Mouse (Mus musculus) limb, embryonic 11.5 days (tissue): ENCODE data around the gene Slc38a3. TPM values are rescaled to one million over a fixed set of nuclear protein-coding genes. Genes with fewer than 3 reads are reported as not detected.
"Not testable (repeated sequence)": the region's sequence is repeated elsewhere in the genome, so short reads cannot be mapped to it uniquely, and the experiment has no call there.

ENCODE experiments used
- ATAC-seq: fragments of 200-750 bp; cut with Nextera tagmentation; 2 replicates; pipeline ENCODE4 v1.8.0; 2017; ENCODE audit warnings: low read depth; ENCODE audit not compliant: insufficient number of reproducible peaks, low FRiP score, low TSS enrichment
- DNase-seq: peaks from one replicate; pipeline ENCODE4 v3.0.0-alpha.2; 2015; ENCODE audit warnings: low spot score
- H3K27ac ChIP-seq: fragments of 300-500 bp; sonication (generic); replicated peaks from 2 replicates; pipeline ENCODE4 v1.5.1; 2014; ENCODE audit warnings: low read depth, mild to moderate bottlenecking, low read length
- H3K27me3 ChIP-seq: fragments of 300-500 bp; sonication (generic); 2 replicates; pipeline ENCODE4 v1.6.1; 2014; ENCODE audit warnings: mild to moderate bottlenecking, low read length, mixed read lengths; ENCODE audit not compliant: control insufficient read depth, insufficient read depth
- H3K36me3 ChIP-seq: fragments of 300-500 bp; sonication (generic); 2 replicates; pipeline ENCODE4 v1.6.1; 2014; ENCODE audit warnings: mild to moderate bottlenecking, low read length, moderate library complexity, mixed read lengths; ENCODE audit not compliant: control insufficient read depth, insufficient read depth
- H3K4me1 ChIP-seq: fragments of 300-500 bp; sonication (generic); 2 replicates; pipeline ENCODE4 v1.6.1; 2014; ENCODE audit warnings: low read length, mixed read lengths; ENCODE audit not compliant: control insufficient read depth, insufficient read depth
- H3K4me2 ChIP-seq: fragments of 300-500 bp; sonication (generic); 2 replicates; pipeline ENCODE4 v1.6.1; 2014; ENCODE audit warnings: low read depth, mild to moderate bottlenecking, moderate library complexity; ENCODE audit not compliant: severe bottlenecking
- H3K4me3 ChIP-seq: fragments of 300-500 bp; sonication (generic); 2 replicates; pipeline ENCODE4 v1.5.1; 2014; ENCODE audit warnings: low read depth, low read length
- H3K9ac ChIP-seq: fragments of 300-500 bp; sonication (generic); 2 replicates; pipeline ENCODE4 v1.6.1; 2014; ENCODE audit warnings: mild to moderate bottlenecking, low read length
- H3K9me3 ChIP-seq: fragments of 300-500 bp; sonication (generic); 2 replicates; pipeline ENCODE4 v1.6.1; 2016; ENCODE audit warnings: low read length; ENCODE audit not compliant: control insufficient read depth
- WGBS: fragments of 180-500 bp; shearing (Covaris S2); extraction: QIAGEN DNeasy Blood & Tissue Kit; methylation state at CpG from one replicate; pipeline ENCODE4 v1.1.7; 2014; 5-methylcytosine and 5-hydroxymethylcytosine counted together
- polyA plus RNA-seq: library from polyadenylated mRNA; unstranded; fragments of >200 nt; fragmentation: Nextera tagmentation; extraction: Ambion mirVana; gene quantifications from 2 replicates; pipeline ENCODE4 v1.2.1, GENCODE M21; 2014

The Slc38a3 gene
- polyA plus RNA-seq, 1 experiment from 2014 or later = 3.4 TPM

- no peaks in the 10 kb centered on the region for H3K4me1 ChIP-seq
- H3K4me2 ChIP-seq = no peak overlapping the region
- H3K4me3 ChIP-seq = no peak overlapping the region
- ATAC-seq = no peak
- H3K36me3 ChIP-seq = peaks cover 31% of the 10 kb centered on the region
- no peak overlapping the region for H3K9ac ChIP-seq
- no peak for DNase-seq
- 86% methylated on average over 8 of the region's 8 CpGs for WGBS
- H3K27me3 ChIP-seq = no peaks in the 10 kb centered on the region
- H3K9me3 ChIP-seq = no peaks in the 10 kb centered on the region
- H3K27ac ChIP-seq = no peak overlapping the region
Measured at GRCm38 (mm10) chr9:107690391-107690790, 21.1 kb upstream of the Slc38a3 start.

DNA sequence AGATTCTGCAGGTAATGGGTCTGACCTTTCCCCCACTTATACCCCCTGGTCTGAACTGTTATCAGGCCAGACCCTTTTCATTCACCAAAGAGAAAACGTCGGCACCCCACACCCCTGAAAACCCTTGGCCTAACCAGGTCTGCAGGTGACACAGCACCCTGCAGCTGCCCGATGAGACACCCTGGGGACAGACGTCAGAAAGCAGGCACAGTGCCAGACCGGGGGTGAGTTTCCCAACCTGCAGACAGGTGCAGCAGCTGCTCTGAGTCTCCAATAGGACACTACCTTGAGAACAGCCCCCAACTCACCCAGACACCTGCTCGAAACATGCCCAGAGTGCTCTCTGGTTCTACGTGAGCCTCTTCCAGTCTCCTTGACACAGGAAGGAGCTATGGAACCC is 19.6 kb upstream of the Slc38a3 start:
- H3K4me3 ChIP-seq = no peak overlapping the region
- H3K27ac ChIP-seq = no peak overlapping the region
- peaks cover 31% of the 10 kb centered on the region for H3K36me3 ChIP-seq
- WGBS = 77% methylated on average over 7 of the region's 7 CpGs
- H3K4me1 ChIP-seq = no peaks in the 10 kb centered on the region
- H3K4me2 ChIP-seq = no peak overlapping the region
- no peak for DNase-seq
- no peak for ATAC-seq
- no peaks in the 10 kb centered on the region for H3K27me3 ChIP-seq
- no peak overlapping the region for H3K9ac ChIP-seq
- H3K9me3 ChIP-seq = no peaks in the 10 kb centered on the region

DNA sequence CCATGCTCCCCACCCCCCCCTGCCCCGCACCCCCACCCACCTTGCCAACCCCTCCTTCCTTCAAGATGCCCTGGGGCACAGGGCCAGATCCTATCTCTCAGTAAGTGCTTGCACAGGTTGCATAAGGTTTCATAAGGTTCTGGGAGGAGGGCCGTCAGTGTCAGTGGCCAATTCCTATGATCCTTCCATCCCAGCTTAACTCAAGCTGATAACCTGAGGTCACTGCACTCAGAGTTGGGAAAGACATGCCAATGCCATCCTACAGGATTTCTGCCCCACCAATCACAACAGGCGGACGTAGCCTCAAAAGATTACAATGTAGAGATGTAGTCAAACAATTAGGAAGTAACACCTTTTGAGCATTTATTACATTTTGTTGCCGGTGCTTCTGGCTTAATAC is 19.1 kb upstream of the Slc38a3 start:
- H3K4me2 ChIP-seq = no peak overlapping the region
- H3K9ac ChIP-seq = no peak overlapping the region
- H3K27me3 ChIP-seq = no peaks in the 10 kb centered on the region
- H3K27ac ChIP-seq = no peak overlapping the region
- no peak for ATAC-seq
- peaks cover 33% of the 10 kb centered on the region for H3K36me3 ChIP-seq
- no peak overlapping the region for H3K4me3 ChIP-seq
- WGBS = 90% methylated on average over 5 of the region's 5 CpGs
- no peaks in the 10 kb centered on the region for H3K4me1 ChIP-seq
- no peaks in the 10 kb centered on the region for H3K9me3 ChIP-seq
- no peak for DNase-seq

DNA sequence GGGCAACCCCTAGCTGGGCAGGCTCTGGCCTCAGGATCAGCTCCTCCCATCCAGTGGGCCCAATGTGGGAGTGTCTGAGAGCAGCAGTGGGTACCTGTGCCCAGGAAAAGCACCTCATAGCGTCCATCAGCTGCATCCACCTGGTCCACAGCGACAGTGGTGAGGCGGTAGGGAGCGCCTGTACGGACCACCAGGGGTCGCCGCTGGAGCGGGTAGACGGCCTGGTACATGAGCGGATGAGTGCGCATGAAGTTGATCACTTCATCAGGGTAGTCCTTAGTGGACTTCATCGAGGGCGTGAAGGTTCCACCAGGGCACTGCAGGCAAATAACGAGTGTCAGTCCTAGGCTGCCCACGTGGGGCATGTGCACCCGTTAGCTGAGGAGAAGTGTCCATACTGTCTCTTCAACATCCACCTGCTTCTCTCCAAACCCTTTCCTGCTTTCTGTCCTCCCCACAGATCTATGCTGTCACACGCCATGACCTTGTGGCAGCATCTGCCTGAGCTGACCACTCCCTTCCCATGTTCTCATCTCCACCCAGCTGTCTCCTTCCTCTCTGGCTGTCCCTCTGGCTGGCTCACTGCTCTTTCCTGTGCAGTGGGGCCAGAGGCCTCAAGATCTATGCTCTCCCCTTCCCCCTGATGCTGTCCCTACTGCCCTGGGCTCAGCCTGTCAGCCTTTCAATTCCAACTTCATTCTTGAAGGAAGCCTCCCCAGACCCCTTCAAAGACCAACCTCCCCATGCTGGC is 16.1 kb upstream of the Slc38a3 start:
- no peak for ATAC-seq
- 36% methylated on average over 17 of the region's 17 CpGs for WGBS
- no peaks in the 10 kb centered on the region for H3K4me1 ChIP-seq
- H3K36me3 ChIP-seq = peaks cover 28% of the 10 kb centered on the region
- H3K9ac ChIP-seq = no peak overlapping the region
- H3K4me3 ChIP-seq = no peak overlapping the region
- H3K4me2 ChIP-seq = no peak overlapping the region
- DNase-seq = peak; percentile 81
- H3K27ac ChIP-seq = no peak overlapping the region
- no peaks in the 10 kb centered on the region for H3K9me3 ChIP-seq
- H3K27me3 ChIP-seq = no peaks in the 10 kb centered on the region

GRCm38 (mm10) chr9:107682405-107682804 is 13.1 kb upstream of the Slc38a3 start:
- peaks cover 20% of the 10 kb centered on the region for H3K36me3 ChIP-seq
- no peaks in the 10 kb centered on the region for H3K4me1 ChIP-seq
- H3K9ac ChIP-seq = no peak overlapping the region
- DNase-seq (no peak), ATAC-seq (no peak)
- H3K4me3 ChIP-seq = no peak overlapping the region
- 86% methylated on average over 20 of the region's 20 CpGs for WGBS
- H3K27me3 ChIP-seq = peaks cover 2% of the 10 kb centered on the region
- H3K4me2 ChIP-seq = no peak overlapping the region
- no peak overlapping the region for H3K27ac ChIP-seq
- no peaks in the 10 kb centered on the region for H3K9me3 ChIP-seq

GRCm38 (mm10) chr9:107679501-107679900 is 10.2 kb upstream of the Slc38a3 start, which contains the start of gene Gnat1:
Gnat1 (minus strand) TSS chr9:107679712.
- Histone ChIP-seq H3K9me3 (no peaks in the 10 kb centered on the region), H3K4me2 (no peak within 1 kb of the TSS), H3K27me3 (peaks cover 17% of the 10 kb centered on the region), H3K4me1 (0 out of 2 replicates have a peak, but pooled peaks cover 3% of the 10 kb centered on the region), H3K4me3 (no peak within 1 kb of the TSS), H3K36me3 (peaks cover 12% of the 10 kb centered on the region), H3K9ac (no peak within 1 kb of the TSS; the same call in 1 of the 2 replicates), H3K27ac (no peak within 1 kb of the TSS)
- WGBS = 43% methylated on average over 5 of the region's 5 CpGs
- ATAC-seq (no peak), DNase-seq (no peak)

DNA sequence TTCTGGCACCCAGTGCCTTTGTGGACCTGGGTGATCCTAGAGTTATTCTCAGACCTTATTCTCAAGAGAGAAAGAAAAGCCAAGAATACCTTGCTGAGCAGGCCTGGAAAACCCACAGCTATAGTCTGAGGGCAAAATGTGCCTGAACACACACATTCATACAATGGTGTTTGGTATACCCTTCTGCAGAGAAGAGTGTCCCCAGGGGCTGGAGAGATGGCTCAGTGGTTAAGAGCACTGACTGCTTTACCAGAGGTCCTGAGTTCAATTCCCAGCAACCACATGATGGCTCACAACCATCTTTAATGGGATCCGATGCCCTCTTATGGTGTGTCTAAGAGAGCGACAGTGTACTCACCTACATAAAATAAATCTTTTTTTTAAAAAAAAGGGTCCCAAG is 9.5 kb upstream of the Slc38a3 start:
- H3K27me3 ChIP-seq = peaks cover 17% of the 10 kb centered on the region
- no peak overlapping the region for H3K4me2 ChIP-seq
- no peak overlapping the region for H3K4me3 ChIP-seq
- H3K4me1 ChIP-seq = 0 out of 2 replicates have a peak, but pooled peaks cover 3% of the 10 kb centered on the region
- peaks cover 12% of the 10 kb centered on the region for H3K36me3 ChIP-seq
- no peak overlapping the region for H3K27ac ChIP-seq
- no peak overlapping the region for H3K9ac ChIP-seq
- DNase-seq (no peak), ATAC-seq (no peak)
- H3K9me3 ChIP-seq = no peaks in the 10 kb centered on the region
- WGBS = 95% methylated on average over 2 of the region's 2 CpGs

DNA sequence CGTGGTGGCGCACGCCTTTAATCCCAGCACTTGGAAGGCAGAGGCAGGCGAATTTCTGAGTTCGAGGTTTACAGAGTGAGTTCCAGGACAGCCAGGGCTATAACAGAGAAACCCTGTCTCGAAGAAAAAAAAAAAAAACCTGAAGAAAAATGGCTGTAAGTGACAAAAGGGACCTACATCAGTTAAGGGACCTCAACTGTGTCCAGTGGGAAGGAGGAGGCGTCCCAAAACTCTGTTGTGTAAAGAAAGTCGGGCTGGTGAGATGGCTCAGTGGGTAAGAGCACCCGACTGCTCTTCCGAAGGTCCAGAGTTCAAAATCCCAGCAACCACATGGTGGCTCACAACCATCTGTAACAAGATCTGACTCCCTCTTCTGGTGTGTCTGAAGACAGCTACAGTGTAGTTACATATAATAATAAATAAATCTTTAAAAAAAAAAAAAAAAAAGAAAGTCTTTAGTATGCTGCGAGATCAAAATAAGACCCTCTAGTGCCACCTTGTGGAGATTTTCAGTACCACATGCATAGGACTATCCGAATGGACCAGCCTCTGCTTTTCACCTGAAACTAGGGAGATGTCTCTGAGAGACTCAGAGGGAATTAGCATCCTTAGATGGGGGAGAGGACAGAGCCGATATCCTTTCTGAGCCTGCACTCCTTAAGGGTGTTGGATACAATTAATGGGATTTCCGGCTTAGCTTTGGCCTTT is 8.6 kb upstream of the Slc38a3 start:
- peak; percentile 87 for DNase-seq
- H3K9ac ChIP-seq, H3K4me3 ChIP-seq, H3K9me3 ChIP-seq, H3K4me1 ChIP-seq, H3K4me2 ChIP-seq, H3K27ac ChIP-seq, ATAC-seq, H3K36me3 ChIP-seq: not testable (repeated sequence)
- peaks cover 17% of the 10 kb centered on the region for H3K27me3 ChIP-seq
- WGBS = 36% methylated on average over 14 of the region's 14 CpGs
